Mouse (Mus musculus) stomach, embryonic 15.5 days (tissue): ENCODE results near the gene Adh4. TPM values are rescaled to one million over a fixed set of nuclear protein-coding genes. Genes with fewer than 3 reads are reported as not detected.
"Not testable (repeated sequence)": the region's sequence is repeated elsewhere in the genome, so short reads cannot be mapped to it uniquely, and the experiment has no call there.

Source experiments
- ATAC-seq: fragments of 200-750 bp; cut with Nextera tagmentation; 2 replicates; pipeline ENCODE4 v1.8.0; 2017; ENCODE audit warnings: low read depth, moderate number of reproducible peaks, moderate TSS enrichment; ENCODE audit not compliant: insufficient read depth, low FRiP score
- H3K27ac ChIP-seq: fragments of 300-500 bp; sonication (generic); 2 replicates; pipeline ENCODE4 v1.5.1; 2015; ENCODE audit warnings: mild to moderate bottlenecking, inconsistent platforms
- H3K27me3 ChIP-seq: fragments of 300-500 bp; sonication (generic); replicated peaks from 2 replicates; pipeline ENCODE4 v1.6.1; 2015; ENCODE audit warnings: inconsistent platforms
- H3K36me3 ChIP-seq: fragments of 300-500 bp; sonication (generic); 2 replicates; pipeline ENCODE4 v1.6.1; 2015; ENCODE audit warnings: inconsistent platforms
- H3K4me1 ChIP-seq: fragments of 300-500 bp; sonication (generic); 2 replicates; pipeline ENCODE4 v1.6.1; 2015; ENCODE audit warnings: inconsistent platforms
- H3K4me2 ChIP-seq: fragments of 300-500 bp; sonication (generic); 2 replicates; pipeline ENCODE4 v1.6.1; 2015; ENCODE audit warnings: mild to moderate bottlenecking, inconsistent platforms
- H3K4me3 ChIP-seq: fragments of 300-500 bp; sonication (generic); replicated peaks from 2 replicates; pipeline ENCODE4 v1.5.1; 2015; ENCODE audit warnings: inconsistent platforms
- H3K9ac ChIP-seq: fragments of 300-500 bp; sonication (generic); 2 replicates; pipeline ENCODE4 v1.6.1; 2015; ENCODE audit warnings: inconsistent platforms
- H3K9me3 ChIP-seq: fragments of 300-500 bp; sonication (generic); 2 replicates; pipeline ENCODE4 v1.6.1; 2016; ENCODE audit warnings: inconsistent platforms
- WGBS: fragments of 180-500 bp; shearing (Covaris S2); methylation state at CpG from one replicate; pipeline ENCODE4 v1.1.7; 2015; 5-methylcytosine and 5-hydroxymethylcytosine counted together
- polyA plus RNA-seq: library from polyadenylated mRNA; unstranded; fragments of >200 nt; fragmentation: Nextera tagmentation; extraction: Ambion mirVana; gene quantifications from 2 replicates; pipeline ENCODE4 v1.2.1, GENCODE M21; 2015

The Adh4 gene
- 0.12 TPM in 1 of 2 replicates, not detected in the other for polyA plus RNA-seq

GRCm38 (mm10) chr3:138415121-138415690, at the start of gene Adh4:
Gene Adh4, plus strand, starts transcription at chr3:138415466.
- Histone ChIP-seq H3K36me3 (no peaks in the 10 kb centered on the region), H3K27me3 (no peaks in the 10 kb centered on the region), H3K27ac (no peak within 1 kb of the TSS), H3K4me1 (no peaks in the 10 kb centered on the region), H3K9ac (no peak within 1 kb of the TSS), H3K9me3 (no peaks in the 10 kb centered on the region), H3K4me3 (no peak within 1 kb of the TSS), H3K4me2 (no peak within 1 kb of the TSS)
- ATAC-seq, result no peak
- 73% methylated on average over 6 of the region's 6 CpGs for WGBS

GRCm38 (mm10) chr3:138366181-138366580, 49.1 kb upstream of the Adh4 start:
- 89% methylated on average over 2 of the region's 2 CpGs for WGBS
- Histone ChIP-seq H3K27ac (no peak overlapping the region), H3K4me1 (no peaks in the 10 kb centered on the region), H3K4me2 (no peak overlapping the region), H3K4me3 (no peak overlapping the region), H3K27me3 (no peaks in the 10 kb centered on the region), H3K9me3 (no peaks in the 10 kb centered on the region), H3K9ac (no peak overlapping the region), H3K36me3 (no peaks in the 10 kb centered on the region)
- ATAC-seq, result no peak

- Histone ChIP-seq H3K36me3 (no peaks in the 10 kb centered on the region), H3K9ac (no peak overlapping the region), H3K4me1 (no peaks in the 10 kb centered on the region), H3K27ac (no peak overlapping the region), H3K4me3 (no peak overlapping the region), H3K27me3 (no peaks in the 10 kb centered on the region), H3K9me3 (no peaks in the 10 kb centered on the region), H3K4me2 (no peak overlapping the region)
- no peak for ATAC-seq
- 80% methylated on average over 1 of the region's 1 CpGs for WGBS
Measured at GRCm38 (mm10) chr3:138369546-138369945, 45.7 kb upstream of the Adh4 start.

GRCm38 (mm10) chr3:138370289-138370688, 45.0 kb upstream of the Adh4 start:
- 50% methylated on average over 4 of the region's 4 CpGs for WGBS
- not testable (repeated sequence) for H3K36me3 ChIP-seq, H3K4me1 ChIP-seq, H3K4me2 ChIP-seq, H3K9me3 ChIP-seq, H3K27ac ChIP-seq, H3K27me3 ChIP-seq, H3K4me3 ChIP-seq, ATAC-seq, H3K9ac ChIP-seq

GRCm38 (mm10) chr3:138373920-138374319, 41.3 kb upstream of the Adh4 start:
- WGBS, result 67% methylated on average over 4 of the region's 4 CpGs
- no peak overlapping the region for H3K4me3 ChIP-seq
- no peak overlapping the region for H3K9ac ChIP-seq
- H3K4me2 ChIP-seq, result no peak overlapping the region
- H3K9me3 ChIP-seq, result no peaks in the 10 kb centered on the region
- no peak overlapping the region for H3K27ac ChIP-seq
- no peak for ATAC-seq
- H3K4me1 ChIP-seq, result no peaks in the 10 kb centered on the region
- no peaks in the 10 kb centered on the region for H3K36me3 ChIP-seq
- no peaks in the 10 kb centered on the region for H3K27me3 ChIP-seq

- no peaks in the 10 kb centered on the region for H3K27me3 ChIP-seq
- H3K27ac ChIP-seq, result no peak overlapping the region
- H3K4me1 ChIP-seq, result no peaks in the 10 kb centered on the region
- WGBS, result 75% methylated on average over 2 of the region's 2 CpGs
- no peaks in the 10 kb centered on the region for H3K9me3 ChIP-seq
- H3K36me3 ChIP-seq, result no peaks in the 10 kb centered on the region
- H3K4me3 ChIP-seq, result no peak overlapping the region
- ATAC-seq, result no peak
- H3K4me2 ChIP-seq, result no peak overlapping the region
- no peak overlapping the region for H3K9ac ChIP-seq
Measured at GRCm38 (mm10) chr3:138375148-138375547, 40.1 kb upstream of the Adh4 start.

- Histone ChIP-seq H3K36me3 (no peaks in the 10 kb centered on the region), H3K9ac (no peak overlapping the region), H3K4me3 (no peak overlapping the region), H3K27ac (no peak overlapping the region), H3K9me3 (no peaks in the 10 kb centered on the region), H3K4me1 (no peaks in the 10 kb centered on the region), H3K4me2 (no peak overlapping the region), H3K27me3 (no peaks in the 10 kb centered on the region)
- WGBS, result 26% methylated on average over 3 of the region's 3 CpGs
- no peak for ATAC-seq
Measured at GRCm38 (mm10) chr3:138381133-138381532, 34.1 kb upstream of the Adh4 start.

GRCm38 (mm10) chr3:138387155-138387554, 28.1 kb upstream of the Adh4 start:
- Histone ChIP-seq H3K4me3 (no peak overlapping the region), H3K9ac (no peak overlapping the region), H3K27ac (no peak overlapping the region), H3K9me3 (no peaks in the 10 kb centered on the region), H3K27me3 (no peaks in the 10 kb centered on the region), H3K4me2 (no peak overlapping the region), H3K36me3 (no peaks in the 10 kb centered on the region), H3K4me1 (no peaks in the 10 kb centered on the region)
- 81% methylated on average over 6 of the region's 6 CpGs for WGBS
- ATAC-seq, result no peak

- Histone ChIP-seq H3K36me3 (no peaks in the 10 kb centered on the region), H3K4me2 (no peak overlapping the region), H3K4me1 (no peaks in the 10 kb centered on the region), H3K27me3 (no peaks in the 10 kb centered on the region), H3K27ac (no peak overlapping the region), H3K9ac (no peak overlapping the region), H3K9me3 (no peaks in the 10 kb centered on the region), H3K4me3 (no peak overlapping the region)
- ATAC-seq, result no peak
- 76% methylated on average over 3 of the region's 3 CpGs for WGBS
Measured at GRCm38 (mm10) chr3:138404872-138405271, 10.4 kb upstream of the Adh4 start.

GRCm38 (mm10) chr3:138405341-138405740, 9.9 kb upstream of the Adh4 start:
- H3K4me3 ChIP-seq, result no peak overlapping the region
- no peaks in the 10 kb centered on the region for H3K27me3 ChIP-seq
- H3K9me3 ChIP-seq, result no peaks in the 10 kb centered on the region
- H3K4me2 ChIP-seq, result no peak overlapping the region
- ATAC-seq, result no peak
- no peak overlapping the region for H3K27ac ChIP-seq
- H3K4me1 ChIP-seq, result no peaks in the 10 kb centered on the region
- 36% methylated on average over 3 of the region's 3 CpGs for WGBS
- no peak overlapping the region for H3K9ac ChIP-seq
- H3K36me3 ChIP-seq, result no peaks in the 10 kb centered on the region

- ATAC-seq, result no peak; the same call in 1 of the 2 replicates
- Histone ChIP-seq H3K27ac (no peak overlapping the region), H3K36me3 (no peaks in the 10 kb centered on the region)
Measured at GRCm38 (mm10) chr3:138405840-138406239, 9.4 kb upstream of the Adh4 start.

GRCm38 (mm10) chr3:138407920-138408319, 7.3 kb upstream of the Adh4 start:
- H3K4me2 ChIP-seq, result no peak overlapping the region
- ATAC-seq, result no peak
- H3K27ac ChIP-seq, result no peak overlapping the region
- no peaks in the 10 kb centered on the region for H3K9me3 ChIP-seq
- 79% methylated on average over 1 of the region's 1 CpGs for WGBS
- H3K36me3 ChIP-seq, result no peaks in the 10 kb centered on the region
- no peaks in the 10 kb centered on the region for H3K27me3 ChIP-seq
- no peak overlapping the region for H3K4me3 ChIP-seq
- H3K4me1 ChIP-seq, result no peaks in the 10 kb centered on the region
- no peak overlapping the region for H3K9ac ChIP-seq

More at GRCm38 (mm10) chr3:138405840-138406239, 9.4 kb upstream of the Adh4 start:
- no peak overlapping the region for H3K9ac ChIP-seq
- H3K27me3 ChIP-seq, result no peaks in the 10 kb centered on the region
- no peaks in the 10 kb centered on the region for H3K4me1 ChIP-seq
- H3K9me3 ChIP-seq, result no peaks in the 10 kb centered on the region
- WGBS, result 83% methylated on average over 7 of the region's 7 CpGs
- no peak overlapping the region for H3K4me2 ChIP-seq
- H3K4me3 ChIP-seq, result no peak overlapping the region

- WGBS, result 90% methylated on average over 1 of the region's 1 CpGs
- Histone ChIP-seq H3K27ac (no peak overlapping the region), H3K4me3 (no peak overlapping the region), H3K4me2 (no peak overlapping the region), H3K9me3 (no peaks in the 10 kb centered on the region), H3K36me3 (no peaks in the 10 kb centered on the region), H3K27me3 (no peaks in the 10 kb centered on the region), H3K4me1 (no peaks in the 10 kb centered on the region), H3K9ac (no peak overlapping the region)
- no peak for ATAC-seq
Measured at GRCm38 (mm10) chr3:138409585-138409984, 5.7 kb upstream of the Adh4 start.
